Mouse (Mus musculus) G1E (cell line): ENCODE data around the gene Hoxa3.

ENCODE experiments used
- CTCF ChIP-seq: IDR thresholded peaks from 2 replicates; pipeline ENCODE4 v1.5.1; 2012; ENCODE audit warnings: low read depth, low read length, inconsistent platforms, mixed read lengths
- GATA1 ChIP-seq: IDR thresholded peaks from 2 replicates; pipeline ENCODE4 v1.6.1; 2012; ENCODE audit warnings: borderline replicate concordance, low read length, inconsistent platforms, mixed read lengths
- POLR2AphosphoS5 ChIP-seq: IDR thresholded peaks from 2 replicates; pipeline ENCODE4 v1.6.1; 2012; ENCODE audit warnings: low read depth, low read length, inconsistent platforms; ENCODE audit not compliant: insufficient replicate concordance
- TAL1 ChIP-seq: conservative IDR thresholded peaks from 2 replicates; pipeline ENCODE4 v1.6.1; 2012; ENCODE audit warnings: low read depth, low read length, inconsistent platforms, mixed read lengths

DNA sequence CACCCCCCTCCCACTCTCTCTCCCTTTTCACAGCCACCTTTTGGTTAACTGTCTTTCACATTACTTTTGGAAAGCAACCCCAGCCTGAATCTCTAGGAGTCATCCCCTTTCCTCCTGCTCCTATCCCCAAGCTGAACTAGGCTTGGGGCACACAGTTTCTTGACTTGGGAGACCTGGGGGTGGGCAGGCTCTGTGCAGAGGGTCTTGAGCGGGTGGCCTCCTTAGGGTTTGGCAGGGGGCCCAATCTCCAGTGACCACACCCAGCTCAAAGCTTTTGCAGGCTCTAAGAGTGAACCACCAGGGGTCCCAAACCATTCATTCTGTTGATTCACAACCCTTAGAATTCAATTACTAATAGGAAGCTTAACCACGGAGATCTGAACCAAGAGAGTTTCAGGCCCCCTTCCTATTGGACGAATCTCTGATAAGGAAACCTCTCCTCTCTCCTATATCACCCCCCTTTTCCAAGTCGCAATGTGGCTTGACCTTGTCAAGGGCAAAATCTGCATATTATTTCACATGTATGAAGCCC lies 29.7 kb upstream of the Hoxa3 start:
- TF ChIP-seq TAL1 (no peak), CTCF (no peak), GATA1 (no peak), POLR2AphosphoS5 (no peak)
